Mouse (Mus musculus): ENCODE results near the gene Vezf1.

DNA sequence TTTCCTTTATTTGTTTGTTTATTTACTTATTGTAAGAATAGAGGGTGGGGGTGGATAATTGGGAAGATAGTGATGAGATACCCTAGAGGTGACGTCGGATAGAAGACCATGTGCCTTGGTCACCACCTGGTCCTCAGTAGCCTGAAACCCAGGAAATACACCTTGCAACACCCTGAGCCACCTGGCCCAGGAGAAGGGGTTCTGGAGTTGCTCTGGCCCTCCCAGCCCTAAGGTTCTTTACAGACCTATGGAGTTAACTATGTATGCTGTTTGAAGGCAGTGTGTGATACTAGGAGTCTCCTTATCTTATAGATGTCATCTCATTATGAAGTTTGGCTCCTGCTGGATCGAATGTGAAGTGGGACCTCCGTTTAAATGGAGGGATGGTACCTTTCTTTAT lies 32.1 kb downstream of the Vezf1 start:
- TF ChIP-seq CTCF (IDR thresholded peaks at IDR 0.05; ENCODE audit: extremely low read depth, insufficient read depth, insufficient read length, insufficient replicate concordance) (no peak), POLR2A (IDR thresholded peaks at IDR 0.05; ENCODE audit: low read depth, low read length) (no peak)
